Mouse (Mus musculus) neural tube, embryonic 11.5 days (tissue): ENCODE results near the gene Mamld1. TPM values are rescaled to one million over a fixed set of nuclear protein-coding genes. Genes with fewer than 3 reads are reported as not detected.
"Not testable (repeated sequence)": the region's sequence is repeated elsewhere in the genome, so short reads cannot be mapped to it uniquely, and the experiment has no call there.

ENCODE experiments used
- ATAC-seq: fragments of 200-750 bp; cut with Nextera tagmentation; 2 replicates; pipeline ENCODE4 v1.8.0; 2017; ENCODE audit warnings: moderate number of reproducible peaks, mild to moderate bottlenecking, moderate TSS enrichment, moderate library complexity; ENCODE audit not compliant: insufficient read depth, low FRiP score, low TSS enrichment
- DNase-seq: peaks from one replicate; pipeline ENCODE4 v3.0.0-alpha.2; 2015; ENCODE audit warnings: low spot score
- H3K27ac ChIP-seq: fragments of 300-500 bp; sonication (generic); 2 replicates; pipeline ENCODE4 v1.5.1; 2014; ENCODE audit warnings: low read depth, mild to moderate bottlenecking, low read length
- H3K27me3 ChIP-seq: fragments of 300-500 bp; sonication (generic); 2 replicates; pipeline ENCODE4 v1.6.1; 2014; ENCODE audit warnings: mild to moderate bottlenecking, low read length, mixed read lengths; ENCODE audit not compliant: control insufficient read depth, insufficient read depth
- H3K36me3 ChIP-seq: fragments of 300-500 bp; sonication (generic); 2 replicates; pipeline ENCODE4 v1.6.1; 2014; ENCODE audit warnings: mild to moderate bottlenecking, low read length, moderate library complexity, mixed read lengths; ENCODE audit not compliant: control insufficient read depth, insufficient read depth
- H3K4me1 ChIP-seq: fragments of 300-500 bp; sonication (generic); 2 replicates; pipeline ENCODE4 v1.6.1; 2014; ENCODE audit warnings: low read length, mixed read lengths; ENCODE audit not compliant: control insufficient read depth, insufficient read depth
- H3K4me2 ChIP-seq: fragments of 300-500 bp; sonication (generic); 2 replicates; pipeline ENCODE4 v1.6.1; 2014; ENCODE audit warnings: low read depth, mild to moderate bottlenecking, moderate library complexity
- H3K4me3 ChIP-seq: fragments of 300-500 bp; sonication (generic); 2 replicates; pipeline ENCODE4 v1.5.1; 2014; ENCODE audit warnings: low read depth, low read length
- H3K9ac ChIP-seq: fragments of 300-500 bp; sonication (generic); 2 replicates; pipeline ENCODE4 v1.6.1; 2014; ENCODE audit warnings: mild to moderate bottlenecking, low read length
- H3K9me3 ChIP-seq: fragments of 300-500 bp; sonication (generic); 2 replicates; pipeline ENCODE4 v1.6.1; 2016; ENCODE audit warnings: low read length; ENCODE audit not compliant: control insufficient read depth
- WGBS: fragments of 180-500 bp; shearing (Covaris S2); extraction: QIAGEN DNeasy Blood & Tissue Kit; methylation state at CpG from one replicate; pipeline ENCODE4 v1.1.7; 2014; 5-methylcytosine and 5-hydroxymethylcytosine counted together
- polyA plus RNA-seq: library from polyadenylated mRNA; unstranded; fragments of >200 nt; fragmentation: Nextera tagmentation; extraction: Ambion mirVana; gene quantifications from 2 replicates; pipeline ENCODE4 v1.2.1, GENCODE M21; 2014

Gene Mamld1
- polyA plus RNA-seq: 6.0 and 6.3 TPM in 2 replicates

- Histone ChIP-seq H3K4me1 (no peaks in the 10 kb centered on the region), H3K9ac (peak within 1 kb of the TSS; percentile 56), H3K36me3 (no peaks in the 10 kb centered on the region), H3K9me3 (no peaks in the 10 kb centered on the region), H3K27ac (no peak within 1 kb of the TSS), H3K4me3 (peak within 1 kb of the TSS; percentile 47), H3K4me2 (peak within 1 kb of the TSS; percentile 62), H3K27me3 (peaks cover 7% of the 10 kb centered on the region; the same call in 1 of the 2 replicates)
- 11% methylated on average over 50 of the region's 50 CpGs for WGBS
- DNase-seq: peak; percentile 64
- peak; percentile 24 for ATAC-seq
These were observed at the start of gene Mamld1 for GRCm38 (mm10) chrX:71049864-71050576. Gene Mamld1 (plus strand): TSS chrX:71050256.

GRCm38 (mm10) chrX:71024718-71025117 is 25.3 kb upstream of the Mamld1 start:
- H3K9me3 ChIP-seq: no peaks in the 10 kb centered on the region
- DNase-seq (no peak), ATAC-seq (no peak)
- no peaks in the 10 kb centered on the region for H3K4me1 ChIP-seq
- H3K9ac ChIP-seq: no peak overlapping the region
- H3K27ac ChIP-seq: no peak overlapping the region
- H3K36me3 ChIP-seq: no peaks in the 10 kb centered on the region
- no peaks in the 10 kb centered on the region for H3K27me3 ChIP-seq
- H3K4me3 ChIP-seq: no peak overlapping the region
- no peak overlapping the region for H3K4me2 ChIP-seq

DNA sequence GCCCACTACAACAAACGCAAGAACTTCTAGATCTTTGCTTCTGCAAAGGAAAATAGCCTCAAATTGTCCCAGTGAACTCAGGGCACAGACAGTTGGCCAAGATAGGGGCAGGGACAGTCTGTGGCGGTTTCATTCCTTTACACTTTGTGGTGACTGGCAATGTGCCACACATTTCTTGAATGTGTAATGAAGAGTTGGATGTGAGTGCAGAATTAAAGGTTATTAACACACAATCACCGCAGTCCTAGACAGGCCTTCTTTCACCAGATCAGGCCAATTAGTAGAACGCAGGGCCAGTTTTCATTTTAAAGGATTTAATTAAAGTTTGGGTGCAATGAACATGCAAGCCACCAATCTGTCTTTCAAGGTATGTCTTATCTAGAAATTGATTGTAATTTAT is 22.0 kb upstream of the Mamld1 start:
- Histone ChIP-seq H3K9ac (no peak overlapping the region), H3K4me3 (no peak overlapping the region), H3K9me3 (no peaks in the 10 kb centered on the region), H3K27ac (no peak overlapping the region), H3K4me2 (no peak overlapping the region), H3K36me3 (no peaks in the 10 kb centered on the region), H3K27me3 (no peaks in the 10 kb centered on the region), H3K4me1 (no peaks in the 10 kb centered on the region)
- ATAC-seq: no peak
- WGBS: 87% methylated on average over 4 of the region's 4 CpGs
- DNase-seq: no peak

- H3K4me3 ChIP-seq, H3K4me2 ChIP-seq, H3K36me3 ChIP-seq, H3K4me1 ChIP-seq, H3K9ac ChIP-seq, H3K27ac ChIP-seq, ATAC-seq, H3K9me3 ChIP-seq, H3K27me3 ChIP-seq, DNase-seq: not testable (repeated sequence)
- 87% methylated on average over 1 of the region's 1 CpGs for WGBS
These were observed 21.1 kb upstream of the Mamld1 start for GRCm38 (mm10) chrX:71028976-71029375.

GRCm38 (mm10) chrX:71050677-71051311 is 738 bp downstream of the Mamld1 start:
- Histone ChIP-seq H3K27me3 (peaks cover 7% of the 10 kb centered on the region; the same call in 1 of the 2 replicates), H3K4me1 (no peaks in the 10 kb centered on the region), H3K27ac (no peak overlapping the region; the same call in 1 of the 2 replicates), H3K9ac (peak overlapping the region; percentile 56), H3K9me3 (no peaks in the 10 kb centered on the region), H3K36me3 (no peaks in the 10 kb centered on the region), H3K4me3 (peak overlapping the region; percentile 47), H3K4me2 (peak overlapping the region; percentile 62)
- DNase-seq (peak; percentile 28), ATAC-seq (peak; percentile 14; the same call in 1 of the 2 replicates)
- 18% methylated on average over 26 of the region's 26 CpGs for WGBS

- H3K36me3 ChIP-seq: no peaks in the 10 kb centered on the region
- peak overlapping the region; percentile 47 for H3K4me3 ChIP-seq
- peaks cover 7% of the 10 kb centered on the region; the same call in 1 of the 2 replicates for H3K27me3 ChIP-seq
- no peaks in the 10 kb centered on the region for H3K4me1 ChIP-seq
- H3K27ac ChIP-seq: peak overlapping the region; percentile 53
- H3K4me2 ChIP-seq: peak overlapping the region; percentile 62
- 29% methylated on average over 28 of the region's 30 CpGs for WGBS
- ATAC-seq (peak; percentile 83), DNase-seq (no peak)
- H3K9me3 ChIP-seq: no peaks in the 10 kb centered on the region
- H3K9ac ChIP-seq: peak overlapping the region; percentile 56
These were observed 1.5 kb downstream of the Mamld1 start for GRCm38 (mm10) chrX:71051361-71052114.

GRCm38 (mm10) chrX:71052115-71052478 is 2.0 kb downstream of the Mamld1 start:
- Histone ChIP-seq H3K4me2 (peak overlapping the region; percentile 62), H3K36me3 (no peaks in the 10 kb centered on the region), H3K9me3 (no peaks in the 10 kb centered on the region), H3K27me3 (peaks cover 7% of the 10 kb centered on the region; the same call in 1 of the 2 replicates), H3K9ac (peak overlapping the region; percentile 56), H3K27ac (0 out of 2 replicates have a peak overlapping the region, but pooled peaks have one; percentile 53), H3K4me1 (no peaks in the 10 kb centered on the region), H3K4me3 (peak overlapping the region; percentile 47)
- 26% methylated on average over 18 of the region's 19 CpGs for WGBS
- ATAC-seq (peak; percentile 72), DNase-seq (peak; percentile 82)

GRCm38 (mm10) chrX:71052481-71053216 is 2.6 kb downstream of the Mamld1 start:
- Histone ChIP-seq H3K4me3 (no peak overlapping the region; the same call in 1 of the 2 replicates), H3K9ac (no peak overlapping the region), H3K4me2 (peak overlapping the region; percentile 62), H3K27ac (no peak overlapping the region), H3K27me3 (peaks cover 7% of the 10 kb centered on the region; the same call in 1 of the 2 replicates), H3K4me1 (no peaks in the 10 kb centered on the region), H3K36me3 (no peaks in the 10 kb centered on the region), H3K9me3 (no peaks in the 10 kb centered on the region)
- DNase-seq: peak; percentile 24
- 27% methylated on average over 7 of the region's 8 CpGs for WGBS
- peak; percentile 18; the same call in 1 of the 2 replicates for ATAC-seq
